Mouse (Mus musculus) adrenal gland, adult 2 months (tissue): ENCODE measurements around the gene Spata32. TPM values are rescaled to one million over a fixed set of nuclear protein-coding genes. Genes with fewer than 3 reads are reported as not detected.
"Not testable (repeated sequence)": the region's sequence is repeated elsewhere in the genome, so short reads cannot be mapped to it uniquely, and the experiment has no call there.

Experiments used
- DNase-seq: peaks from one replicate; pipeline ENCODE4 v3.0.0; 2021
- polyA plus RNA-seq: library from polyadenylated mRNA; depleted of rRNA; stranded (reverse); fragments of >200 nt; gene quantifications from 2 replicates; pipeline ENCODE4 v1.2.3, GENCODE M21; 2012
- total RNA-seq, 2 experiments: library from RNA; stranded (reverse); gene quantifications; 2 replicates each; pipeline ENCODE4 v1.2.3; 2021

The Spata32 gene
- total and polyA plus RNA-seq, 3 experiments = not detected

GRCm38 (mm10) chr11:103246731-103247290 is 28.6 kb upstream of the Spata32 start:
- no peak for DNase-seq

DNA sequence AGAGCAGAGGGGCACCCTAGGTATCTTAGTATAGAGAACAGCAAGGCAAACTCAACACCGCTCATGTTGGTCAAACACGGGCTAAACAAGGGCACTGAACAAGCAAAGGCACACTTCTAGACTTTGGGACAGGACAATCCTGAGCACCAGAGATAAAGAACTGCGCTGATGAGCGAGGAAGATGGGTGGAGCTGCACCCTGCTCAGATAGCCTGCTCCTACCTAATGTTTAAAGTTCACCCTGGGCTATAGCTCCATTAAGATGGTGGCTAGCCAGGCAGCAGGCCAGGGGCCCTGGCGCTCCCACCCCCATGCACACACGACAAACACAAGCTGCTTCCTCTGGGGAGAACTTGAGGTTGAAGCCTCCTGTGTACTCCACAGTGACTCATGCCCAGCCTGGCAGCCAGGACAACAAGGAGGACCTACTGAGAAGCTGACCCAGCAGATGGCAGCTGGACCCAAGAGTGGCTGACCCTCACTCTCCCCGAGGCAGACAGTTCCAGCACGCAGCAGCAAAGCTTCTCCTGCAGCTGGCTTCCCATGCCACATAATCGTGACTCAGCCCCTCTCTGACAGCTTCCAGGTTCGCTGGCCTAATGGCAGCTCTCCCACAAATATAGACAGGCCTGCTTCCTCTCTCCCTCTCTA is 28.0 kb upstream of the Spata32 start:
- peak; percentile 87 for DNase-seq

GRCm38 (mm10) chr11:103244856-103245255 is 26.6 kb upstream of the Spata32 start:
- no peak for DNase-seq

DNA sequence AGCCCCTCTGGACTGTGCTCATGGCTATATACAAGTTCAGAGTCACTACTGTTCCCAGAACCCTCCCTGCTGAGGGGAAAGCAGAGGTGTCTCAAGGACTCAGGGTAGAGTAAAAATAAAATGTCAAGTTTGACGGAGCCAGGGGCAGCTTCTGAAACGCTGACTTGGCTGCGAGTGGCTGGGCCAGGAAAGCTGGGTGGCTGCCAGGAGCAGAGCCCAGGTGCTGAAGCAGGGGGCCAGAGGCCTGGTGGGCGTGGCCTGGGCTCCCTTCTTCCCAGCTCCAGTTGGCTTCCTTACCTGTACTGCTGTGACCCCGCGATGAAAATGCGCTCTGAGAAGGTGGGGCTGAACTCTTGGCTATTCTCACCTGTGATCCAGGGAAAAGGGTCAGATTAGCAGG is 22.5 kb upstream of the Spata32 start:
- peak; percentile 56 for DNase-seq

- DNase-seq = no peak
Measured at GRCm38 (mm10) chr11:103237757-103238156, 19.5 kb upstream of the Spata32 start.

- no peak for DNase-seq
Measured at GRCm38 (mm10) chr11:103236903-103237302, 18.7 kb upstream of the Spata32 start.

DNA sequence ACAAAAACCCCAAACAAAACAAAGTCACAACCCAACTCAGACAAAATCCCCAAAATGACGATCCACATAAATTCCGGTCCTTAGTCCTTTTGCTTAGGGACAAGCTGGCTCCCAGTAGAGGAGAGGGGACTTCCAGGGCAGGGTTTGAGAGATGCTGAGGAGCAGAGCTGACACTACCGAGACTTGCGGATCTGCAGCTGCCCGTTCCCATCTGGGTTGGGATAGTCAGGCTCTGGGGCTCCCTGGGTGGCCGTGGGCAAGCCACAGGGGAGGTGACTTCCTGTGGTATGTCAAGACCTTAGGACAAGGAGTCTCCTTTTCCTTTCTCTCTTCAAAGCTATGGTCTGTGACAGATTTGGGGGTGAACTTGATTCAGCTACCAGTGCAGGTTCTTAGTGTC is 18.2 kb upstream of the Spata32 start:
- no peak for DNase-seq

DNA sequence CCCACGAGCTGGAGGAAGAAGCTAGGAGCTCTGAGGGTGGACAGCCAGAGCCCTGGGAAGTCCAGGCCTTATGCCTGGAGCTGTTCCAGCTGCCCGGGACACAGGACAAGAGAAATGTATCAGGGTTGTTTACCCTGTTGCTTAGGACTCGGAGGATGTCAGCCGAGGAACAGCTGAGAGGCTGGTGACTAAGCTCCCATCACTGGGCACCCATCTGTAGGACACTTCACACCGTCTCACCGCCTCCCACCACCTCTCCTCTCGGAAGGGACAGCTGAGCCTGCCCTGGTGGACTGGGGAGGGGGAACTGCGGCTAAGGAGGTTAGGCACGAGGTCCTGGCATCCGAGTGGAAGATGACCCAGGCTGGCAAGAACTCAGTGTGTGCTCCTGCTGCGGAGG is 17.5 kb upstream of the Spata32 start:
- no peak for DNase-seq

DNA sequence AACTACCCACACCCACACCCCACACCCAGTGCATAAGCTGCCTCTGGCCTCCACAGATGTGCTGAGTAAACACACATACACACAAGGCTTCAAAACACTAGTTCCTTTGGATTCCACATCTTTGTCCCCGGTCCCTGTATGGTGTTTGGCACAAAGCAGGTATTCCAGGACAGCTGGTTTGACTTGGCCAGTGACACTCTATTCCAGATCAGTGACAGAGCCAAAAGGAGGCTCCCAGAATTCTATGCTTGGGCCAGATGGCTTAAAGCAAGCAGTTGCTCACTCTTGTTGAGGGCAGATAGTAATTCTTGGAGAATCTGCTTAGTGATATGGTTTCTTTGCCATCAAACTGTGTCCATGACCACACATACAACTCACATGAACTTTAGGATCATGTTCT is 16.2 kb upstream of the Spata32 start:
- no peak for DNase-seq

- peak; percentile 86 for DNase-seq
Measured at GRCm38 (mm10) chr11:103232966-103233365, 14.7 kb upstream of the Spata32 start.

GRCm38 (mm10) chr11:103231367-103231766 is 13.1 kb upstream of the Spata32 start:
- no peak for DNase-seq

GRCm38 (mm10) chr11:103230626-103231025 is 12.4 kb upstream of the Spata32 start:
- DNase-seq = no peak

DNA sequence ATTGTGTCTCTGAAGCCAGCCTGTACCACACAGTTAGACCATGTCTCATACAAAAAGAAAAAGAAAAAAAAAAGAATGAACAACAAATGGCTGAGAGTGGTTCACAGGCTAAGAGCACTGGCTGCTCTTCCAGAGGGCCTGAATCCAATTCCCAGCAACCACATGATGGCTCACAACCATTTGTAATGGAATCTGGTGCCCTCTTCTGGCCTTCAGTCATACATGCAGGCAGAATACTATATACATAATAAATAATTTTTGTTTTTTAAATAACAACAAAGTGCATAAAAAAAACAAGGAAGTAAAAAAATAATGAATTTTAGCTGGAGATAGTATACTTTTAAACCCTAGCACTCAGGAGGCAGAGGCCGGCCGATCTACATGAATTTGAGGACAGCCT is 11.4 kb upstream of the Spata32 start:
- DNase-seq = no peak

GRCm38 (mm10) chr11:103223951-103224456 is 5.8 kb upstream of the Spata32 start:
- DNase-seq = peak; percentile 31

GRCm38 (mm10) chr11:103223444-103223843 is 5.2 kb upstream of the Spata32 start:
- DNase-seq = no peak

DNA sequence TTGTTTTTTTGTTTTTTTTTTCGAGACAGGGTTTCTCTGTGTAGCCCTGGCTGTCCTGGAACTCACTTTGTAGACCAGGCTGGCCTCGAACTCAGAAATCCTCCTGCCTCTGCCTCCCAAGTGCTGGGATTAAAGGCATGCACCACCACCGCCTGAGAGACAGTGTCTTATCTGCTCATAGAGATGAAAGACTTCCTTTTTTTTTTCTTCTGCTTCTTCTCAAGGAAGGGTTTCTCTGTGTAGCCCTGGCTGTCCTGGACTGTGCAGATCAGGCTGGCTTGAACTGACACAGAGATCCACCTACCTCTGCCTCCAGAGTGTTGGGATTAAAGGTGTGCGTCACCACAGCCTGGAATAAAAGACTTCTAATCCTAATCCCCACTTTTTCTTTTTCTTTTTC is 4.5 kb upstream of the Spata32 start:
- DNase-seq = not testable (repeated sequence)

DNA sequence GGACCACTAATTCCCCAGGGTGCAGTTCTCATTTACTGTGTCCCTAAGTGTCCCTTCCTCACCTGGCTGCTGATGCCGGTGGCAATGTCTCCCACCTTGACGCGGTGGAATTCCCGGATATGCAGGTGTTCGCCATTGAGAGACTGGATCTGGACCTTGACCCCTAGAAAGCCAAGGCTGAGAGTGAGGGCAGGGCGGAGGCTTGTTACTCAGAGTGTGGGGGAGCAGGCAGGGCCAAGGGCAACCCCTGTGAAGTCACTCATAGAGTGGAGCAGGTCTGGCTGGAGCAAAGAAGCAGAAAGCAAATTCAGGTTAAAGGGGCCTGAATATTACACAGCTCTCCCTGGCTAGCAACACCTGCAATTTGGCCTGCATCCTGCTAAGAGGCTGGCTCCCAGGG is 3.2 kb upstream of the Spata32 start:
- DNase-seq = peak; percentile 55

- no peak for DNase-seq
Measured at GRCm38 (mm10) chr11:103219995-103220394, 1.8 kb upstream of the Spata32 start.

DNA sequence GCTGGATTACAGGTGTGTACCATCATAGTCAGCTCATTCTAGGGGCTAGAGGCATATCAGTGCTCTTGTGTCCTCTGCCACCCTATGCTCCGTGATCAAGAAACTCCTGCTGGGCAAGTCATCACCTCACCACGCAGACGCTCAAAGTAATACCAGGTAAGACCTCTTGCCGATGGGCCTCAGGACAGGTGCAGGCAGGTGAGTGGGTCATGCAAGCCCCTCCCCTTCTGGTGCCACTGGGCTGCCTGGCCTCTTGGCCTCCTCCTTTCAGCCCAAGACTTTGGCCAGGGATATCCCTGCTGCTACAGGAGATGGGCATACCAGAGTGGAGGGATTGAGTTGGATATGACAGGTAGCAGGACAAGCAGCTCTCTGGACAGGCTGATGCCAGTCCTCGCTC is 1.0 kb upstream of the Spata32 start:
- DNase-seq = no peak

- DNase-seq = no peak
Measured at GRCm38 (mm10) chr11:103218517-103218901, 277 bp upstream of the Spata32 start.

- no peak for DNase-seq
Measured at GRCm38 (mm10) chr11:103215355-103215754, 2.9 kb downstream of the Spata32 start.

DNA sequence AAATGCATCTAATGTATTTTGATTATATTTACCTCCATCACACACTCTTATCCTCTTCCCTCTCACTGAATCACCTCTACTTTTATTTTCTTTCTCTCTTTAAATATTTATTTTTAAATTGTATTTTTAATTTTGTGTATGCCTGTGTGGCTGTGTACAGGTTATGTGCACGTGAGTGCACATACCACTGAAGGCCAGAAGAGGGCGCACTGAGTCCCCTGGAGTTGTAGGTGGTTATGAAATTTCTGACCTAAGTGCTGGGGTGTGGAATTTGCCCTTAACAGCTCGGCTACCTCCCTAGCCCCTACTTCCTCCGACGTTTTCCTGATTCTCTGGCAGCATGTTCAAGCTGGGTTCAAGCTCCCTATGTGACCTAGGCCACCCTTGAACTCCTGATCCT is 4.5 kb downstream of the Spata32 start:
- DNase-seq = no peak

- DNase-seq = no peak
Measured at GRCm38 (mm10) chr11:103210291-103210690, 7.9 kb downstream of the Spata32 start.

GRCm38 (mm10) chr11:103208458-103208857 is 9.8 kb downstream of the Spata32 start, which contains the start of gene 1700023F06Rik:
1700023F06Rik (minus strand) TSS chr11:103208558.
- no peak for DNase-seq
